20 mouse cellular contexts compared by ENCODE assay signal in genomic region chr4:130270611-130271347, GRCm38 (mm10). TPM values are rescaled to one million over a fixed set of nuclear protein-coding genes. Genes with fewer than 3 reads are reported as not detected.
A peak's percentile ranks its signal among the peaks of the same experiment; 100 is the strongest.
DNase-seq lines count a peak whose midpoint lies in the region; ATAC-seq and TF ChIP-seq lines count a peak whose summit lies in the region.
"Had no signal": no experiment of that assay in that cellular context is flagged by ENCODE, and none has a peak within 500 bp of the region (broad histone marks: within the 10 kb centered on the region; RNA-seq: fewer than 3 reads in every experiment).

No protein-coding gene starts in this region.

- intact Hi-C loops in left cerebral cortex, adult 2 months (cut with DNase I), result loop anchor here (5.0 kb wide), 1 partner anchor 273 kb away; no protein-coding TSS in a partner anchor

- no peak for DNase-seq in forebrain, embryonic 14.5 days (ENCODE audit: low spot score)
- DNase-seq in forebrain, embryonic 10.5 days (ENCODE audit: extremely low spot score, low spot score), result no peak
- DNase-seq in left cerebral cortex, adult 2 months (ENCODE audit: extremely low spot score in 1 of 2, low spot score in 2 of 2), result peak; percentile 30 to 50
- no peak for DNase-seq in left cerebral cortex, adult 11 months (ENCODE audit: low spot score)
- no peak for DNase-seq in urinary bladder, postnatal 25 days (ENCODE audit: low spot score)
- DNase-seq: kidney, adult 9 months; thymus, postnatal 4 days had no signal

- H3K27me3 ChIP-seq in forebrain, embryonic 14.5 days (replicated peaks; ENCODE audit: control insufficient read depth, insufficient read depth, low read length), result no peaks in the 10 kb centered on the region
- peaks cover 41% of the 10 kb centered on the region for H3K27me3 ChIP-seq in forebrain, embryonic 10.5 days (ENCODE audit: poor library complexity, severe bottlenecking)
- H3K27me3 ChIP-seq in megakaryocyte, embryonic 14.5 days (replicated peaks), result peaks cover 86% of the 10 kb centered on the region

- H3K9ac ChIP-seq in forebrain, embryonic 14.5 days (ENCODE audit: low read length), result no peak overlapping the region

- 0 out of 2 replicates have a peak, but pooled peaks cover 9% of the 10 kb centered on the region for H3K36me3 ChIP-seq in forebrain, embryonic 14.5 days (ENCODE audit: control insufficient read depth, insufficient read depth, low read length)
- peaks cover 7% of the 10 kb centered on the region for H3K36me3 ChIP-seq in forebrain, embryonic 10.5 days (replicated peaks)
- no peaks in the 10 kb centered on the region for H3K36me3 ChIP-seq in megakaryocyte, embryonic 14.5 days (replicated peaks; ENCODE audit: low read length)
- H3K36me3 ChIP-seq: embryonic facial prominence, embryonic 10.5 days had no signal

- 87% methylated on average over 6 of the region's 6 CpGs for WGBS in forebrain, embryonic 14.5 days
- 85% methylated on average over 6 of the region's 6 CpGs for WGBS in forebrain, embryonic 10.5 days

- no peak overlapping the region for H3K4me2 ChIP-seq in forebrain, embryonic 14.5 days (ENCODE audit: low read length)
- H3K4me2 ChIP-seq: liver, embryonic 11.5 days had no signal

- peak overlapping the region; percentile 55; the same call in 1 of the 2 replicates for H3K27ac ChIP-seq in forebrain, embryonic 14.5 days (ENCODE audit: low read depth, low read length)
- H3K27ac ChIP-seq in forebrain, embryonic 10.5 days, result no peak overlapping the region
- H3K27ac ChIP-seq in left cerebral cortex, adult 2 months, result peak overlapping the region; percentile 83
- H3K27ac ChIP-seq: embryonic facial prominence, embryonic 10.5 days had no signal

- no peak overlapping the region for H3K4me3 ChIP-seq in forebrain, embryonic 14.5 days (ENCODE audit: low read depth, low read length)
- H3K4me3 ChIP-seq in forebrain, embryonic 10.5 days, result no peak overlapping the region
- H3K4me3 ChIP-seq in left cerebral cortex, adult 2 months, result no peak overlapping the region
- H3K4me3 ChIP-seq in megakaryocyte, embryonic 14.5 days (replicated peaks), result peak overlapping the region; percentile 48
- H3K4me3 ChIP-seq: embryonic facial prominence, embryonic 10.5 days had no signal

- TF ChIP-seq CTCF in left cerebral cortex, adult 2 months (IDR thresholded peaks at IDR 0.05), result no peak

- no peak for ATAC-seq in forebrain, embryonic 14.5 days
- ATAC-seq in common myeloid progenitor, adult 5-6 weeks (replicated peaks; ENCODE audit: low read depth, poor library complexity, severe bottlenecking), result peak; percentile 62
- ATAC-seq in megakaryocyte-erythroid progenitor cell, adult 5-6 weeks (replicated peaks; ENCODE audit: low FRiP score, low TSS enrichment, poor library complexity, severe bottlenecking), result no peak
- ATAC-seq: hindbrain, embryonic 16.5 days; midbrain, embryonic 16.5 days had no signal

- H3K4me1 ChIP-seq in forebrain, embryonic 14.5 days (ENCODE audit: control insufficient read depth, insufficient read depth, low read length), result peaks cover 21% of the 10 kb centered on the region
- peaks cover 49% of the 10 kb centered on the region for H3K4me1 ChIP-seq in forebrain, embryonic 10.5 days
- H3K4me1 ChIP-seq in megakaryocyte, embryonic 14.5 days, result peaks cover 46% of the 10 kb centered on the region

- no peaks in the 10 kb centered on the region for H3K9me3 ChIP-seq in forebrain, embryonic 14.5 days (replicated peaks; ENCODE audit: control insufficient read depth, low read length)
- H3K9me3 ChIP-seq in forebrain, embryonic 10.5 days, result no peaks in the 10 kb centered on the region
- peaks cover 3% of the 10 kb centered on the region; the same call in 1 of the 2 replicates for H3K9me3 ChIP-seq in megakaryocyte, embryonic 14.5 days
- H3K9me3 ChIP-seq: embryonic facial prominence, embryonic 10.5 days had no signal

RNA-seq across cellular contexts. Expression of gene Serinc2, which starts 8.2 kb away (rescaled TPM):
- polyA plus RNA-seq in forebrain, embryonic 14.5 days (2014; fragmentation: Nextera tagmentation; extraction: Ambion mirVana), result 79.1 and 93.9 TPM in 2 replicates
- 53.3 and 63.2 TPM in 2 replicates for polyA plus RNA-seq in forebrain, embryonic 10.5 days (2016; fragmentation: Nextera tagmentation; extraction: Ambion mirVana)
- total RNA-seq in left cerebral cortex, adult 2 months (2021), result 10 to 100 TPM in 1 of 2 experiments, 1 to 10 TPM in 1; 6.5 to 11.9 TPM
- not detected in 2 replicates for total RNA-seq in common myeloid progenitor, adult 5-6 weeks (2017)
- polyA plus RNA-seq in megakaryocyte, embryonic 14.5 days (2012; ENCODE audit: insufficient read depth, low replicate concordance), result 0.39 TPM in 1 of 2 replicates, not detected in the other
- total RNA-seq in megakaryocyte-erythroid progenitor cell, adult 5-6 weeks (2014; fragmentation: Nextera tagmentation), result not detected in 2 replicates
- not detected in 2 replicates for total RNA-seq in megakaryocyte-erythroid progenitor cell, adult 5-6 weeks (2017)

RNA-seq across cellular contexts. Expression of gene Fabp3, which starts 37.6 kb away (rescaled TPM):
- 107 and 121 TPM in 2 replicates for polyA plus RNA-seq in forebrain, embryonic 14.5 days (2014; fragmentation: Nextera tagmentation; extraction: Ambion mirVana)
- 16.2 and 18.8 TPM in 2 replicates for polyA plus RNA-seq in forebrain, embryonic 10.5 days (2016; fragmentation: Nextera tagmentation; extraction: Ambion mirVana)
- 100 to 1,000 TPM; 124 to 126 TPM for total RNA-seq in left cerebral cortex, adult 2 months (2021)
- not detected in 2 replicates for total RNA-seq in common myeloid progenitor, adult 5-6 weeks (2017)
- 0.88 TPM in 1 of 2 replicates, not detected in the other for polyA plus RNA-seq in megakaryocyte, embryonic 14.5 days (2012; ENCODE audit: insufficient read depth, low replicate concordance)
- not detected in 2 replicates for total RNA-seq in megakaryocyte-erythroid progenitor cell, adult 5-6 weeks (2014; fragmentation: Nextera tagmentation)
- not detected in 2 replicates for total RNA-seq in megakaryocyte-erythroid progenitor cell, adult 5-6 weeks (2017)

RNA-seq across cellular contexts. Expression of gene Gm10570, which starts 37.7 kb away (rescaled TPM):
- 0.63 and 0.80 TPM in 2 replicates for polyA plus RNA-seq in forebrain, embryonic 14.5 days (2014; fragmentation: Nextera tagmentation; extraction: Ambion mirVana)
- not detected in 2 replicates for polyA plus RNA-seq in forebrain, embryonic 10.5 days (2016; fragmentation: Nextera tagmentation; extraction: Ambion mirVana)
- 1 to 10 TPM; 1.0 to 2.3 TPM for total RNA-seq in left cerebral cortex, adult 2 months (2021)
- not detected in 2 replicates for total RNA-seq in common myeloid progenitor, adult 5-6 weeks (2017)
- 1.5 TPM in 1 of 2 replicates, not detected in the other for polyA plus RNA-seq in megakaryocyte, embryonic 14.5 days (2012; ENCODE audit: insufficient read depth, low replicate concordance)
- total RNA-seq in megakaryocyte-erythroid progenitor cell, adult 5-6 weeks (2014; fragmentation: Nextera tagmentation), result not detected in 2 replicates
- not detected in 2 replicates for total RNA-seq in megakaryocyte-erythroid progenitor cell, adult 5-6 weeks (2017)
- polyA plus RNA-seq: embryonic facial prominence, embryonic 10.5 days; gonadal fat pad, adult 2 months; liver, embryonic 11.5 days; stomach, embryonic 14.5 days had no signal

RNA-seq across cellular contexts. Expression of gene Gm853, which starts 48.6 kb away (rescaled TPM):
- polyA plus RNA-seq in forebrain, embryonic 14.5 days (2014; fragmentation: Nextera tagmentation; extraction: Ambion mirVana), result 0.11 and 0.89 TPM in 2 replicates
- not detected in 2 replicates for polyA plus RNA-seq in forebrain, embryonic 10.5 days (2016; fragmentation: Nextera tagmentation; extraction: Ambion mirVana)
- not detected for total RNA-seq in left cerebral cortex, adult 2 months (2021)
- not detected in 2 replicates for total RNA-seq in common myeloid progenitor, adult 5-6 weeks (2017)
- 0.11 TPM in 1 of 2 replicates, not detected in the other for polyA plus RNA-seq in megakaryocyte, embryonic 14.5 days (2012; ENCODE audit: insufficient read depth, low replicate concordance)
- not detected in 2 replicates for total RNA-seq in megakaryocyte-erythroid progenitor cell, adult 5-6 weeks (2014; fragmentation: Nextera tagmentation)
- total RNA-seq in megakaryocyte-erythroid progenitor cell, adult 5-6 weeks (2017), result not detected in 2 replicates
- total RNA-seq: adrenal gland, postnatal 10 days; left cerebral cortex, adult 8-10 months had no signal
- polyA plus RNA-seq: embryonic facial prominence, embryonic 10.5 days; gonadal fat pad, adult 2 months; heart, postnatal 0 days; liver, embryonic 11.5 days; midbrain, embryonic 16.5 days; neural tube, embryonic 14.5 days; stomach, embryonic 14.5 days had no signal

Comparison
In these comparisons a context has a peak if more than half of its experiments do, and no peak if none do; other contexts are left out.
1. DNase-seq: peak in left cerebral cortex, adult 2 months (2 of 2); none in forebrain, embryonic 14.5 days (single experiment), forebrain, embryonic 10.5 days (single experiment), left cerebral cortex, adult 11 months (single experiment) and urinary bladder, postnatal 25 days (single experiment).
2. RNA of gene Fabp3, which starts 37.6 kb away (total RNA-seq): 124 to 126 TPM in left cerebral cortex, adult 2 months; not detected in common myeloid progenitor, adult 5-6 weeks and not detected in megakaryocyte-erythroid progenitor cell, adult 5-6 weeks; every median in the first group is over 100 times any median in the second.